Comparison of ENCODE assay signal across 9 mouse cellular contexts in the genomic region with DNA sequence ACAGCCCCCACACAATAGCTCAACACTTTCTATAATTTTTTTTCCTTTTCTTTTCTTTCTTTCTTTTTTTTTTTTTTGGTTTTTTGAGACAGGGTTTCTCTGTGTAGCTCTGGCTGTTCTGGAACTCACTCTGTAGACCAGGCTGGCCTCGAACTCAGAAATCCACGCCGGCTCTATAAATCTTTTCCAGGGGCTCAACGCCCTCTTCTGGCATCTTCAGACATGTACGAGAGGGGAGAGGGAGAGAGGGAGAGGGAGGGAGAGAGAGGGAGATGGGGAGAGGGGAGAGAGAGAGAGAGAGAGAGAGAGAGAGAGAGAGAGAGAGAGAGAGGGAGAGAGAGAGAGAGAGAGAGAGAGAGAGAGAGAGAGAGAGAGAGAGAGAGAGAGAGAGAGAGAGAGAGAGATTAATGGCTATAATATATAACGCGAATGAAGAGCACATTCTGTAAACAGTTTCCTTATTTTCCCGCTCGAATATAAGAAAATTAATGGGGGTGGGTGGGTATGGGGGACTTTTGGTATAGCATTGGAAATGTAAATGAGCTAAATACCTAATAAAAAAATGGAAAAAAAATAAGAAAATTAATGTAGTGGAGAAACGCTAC. TPM values are rescaled to one million over a fixed set of nuclear protein-coding genes. Genes with fewer than 3 reads are reported as not detected.
DNase-seq lines count a peak whose midpoint lies in the region; ATAC-seq and TF ChIP-seq lines count a peak whose summit lies in the region.
"Not testable (repeated sequence)": the region's sequence is repeated elsewhere in the genome, so short reads cannot be mapped to it uniquely, and the experiment has no call there.
"Had no signal": no experiment of that assay in that cellular context is flagged by ENCODE, and none has a peak within 500 bp of the region (broad histone marks: within the 10 kb centered on the region; RNA-seq: fewer than 3 reads in every experiment).

No protein-coding gene starts in this region.

- H3K4me1 ChIP-seq in ES-Bruce4 (ENCODE audit: control insufficient read depth, insufficient read depth, low read length); embryonic facial prominence, embryonic 15.5 days; heart, embryonic 14.5 days (ENCODE audit: control insufficient read depth in 2 of 2, insufficient read depth in 2 of 2, low read length in 2 of 2); kidney, embryonic 15.5 days; midbrain, postnatal 0 days (ENCODE audit: insufficient read depth, low read length): not testable (repeated sequence)
- H3K4me1 ChIP-seq in liver, embryonic 15.5 days (replicated peaks), result peaks cover 13% of the 10 kb centered on the region

- not testable (repeated sequence) for H3K4me3 ChIP-seq in ES-Bruce4 (ENCODE audit: low read depth, low read length)
- H3K4me3 ChIP-seq in embryonic facial prominence, embryonic 15.5 days (replicated peaks), result peak overlapping the region; percentile 92
- H3K4me3 ChIP-seq in heart, embryonic 14.5 days (ENCODE audit: control insufficient read depth in 1 of 2, insufficient read depth in 1 of 2, low read depth in 1 of 2, low read length in 2 of 2), result peak overlapping the region; percentile 79 to 95; a peak in 3 of 4 replicates
- peak overlapping the region; percentile 97 for H3K4me3 ChIP-seq in kidney, embryonic 15.5 days (replicated peaks)
- H3K4me3 ChIP-seq in liver, embryonic 15.5 days (replicated peaks), result peak overlapping the region; percentile 86
- H3K4me3 ChIP-seq in midbrain, postnatal 0 days (ENCODE audit: low read depth, low read length), result peak overlapping the region; percentile 86

- 11% methylated on average over 10 of the region's 10 CpGs for whole genome bisulfite sequencing in embryonic facial prominence, embryonic 15.5 days
- 11% methylated on average over 10 of the region's 10 CpGs for WGBS in heart, embryonic 14.5 days
- WGBS in kidney, embryonic 15.5 days, result 8% methylated on average over 10 of the region's 10 CpGs
- 4% methylated on average over 10 of the region's 10 CpGs for WGBS in liver, embryonic 15.5 days (ENCODE audit: insufficient replicate concordance)
- 7% methylated on average over 10 of the region's 10 CpGs for WGBS in midbrain, postnatal 0 days

- TF ChIP-seq POLR2A in ES-Bruce4 (IDR thresholded peaks at IDR 0.05; ENCODE audit: insufficient read depth, low read length), result not testable (repeated sequence)

- not testable (repeated sequence) for TF ChIP-seq CTCF in ES-Bruce4 (IDR thresholded peaks at IDR 0.05; ENCODE audit: low read depth, low read length)
- peak; percentile 60 for TF ChIP-seq CTCF in midbrain, postnatal 0 days (IDR thresholded peaks at IDR 0.05)

- H3K4me2 ChIP-seq in embryonic facial prominence, embryonic 15.5 days (replicated peaks), result peak overlapping the region; percentile 63
- peak overlapping the region; percentile 68 for H3K4me2 ChIP-seq in heart, embryonic 14.5 days (ENCODE audit: low read length)
- peak overlapping the region; percentile 85 for H3K4me2 ChIP-seq in kidney, embryonic 15.5 days
- H3K4me2 ChIP-seq in liver, embryonic 15.5 days, result peak overlapping the region; percentile 92
- H3K4me2 ChIP-seq in midbrain, postnatal 0 days (ENCODE audit: low read depth, low read length, poor library complexity, severe bottlenecking), result peak overlapping the region; percentile 61

- DNase-seq in cerebellum, adult 18-20 months, result peak; percentile 37 to 47
- peak; percentile 66 for DNase-seq in midbrain, postnatal 0 days (ENCODE audit: low spot score)
- DNase-seq in telencephalon, adult 2 months (ENCODE audit: low read depth, low spot score), result peak; percentile 12

- not testable (repeated sequence) for H3K27me3 ChIP-seq in ES-Bruce4 (ENCODE audit: control insufficient read depth, insufficient read depth, low read length, poor library complexity, severe bottlenecking); embryonic facial prominence, embryonic 15.5 days; heart, embryonic 14.5 days (ENCODE audit: control insufficient read depth, insufficient read depth, low read length); kidney, embryonic 15.5 days; liver, embryonic 15.5 days; midbrain, postnatal 0 days (ENCODE audit: insufficient read depth, low read length)

- not testable (repeated sequence) for TF ChIP-seq EP300 in ES-Bruce4 (IDR thresholded peaks at IDR 0.05; ENCODE audit: insufficient read depth, low read depth, low read length)

- peak overlapping the region; percentile 80; the same call in 1 of the 2 replicates for H3K27ac ChIP-seq in ES-Bruce4 (ENCODE audit: insufficient read depth, low read length)
- 0 out of 2 replicates have a peak overlapping the region, but pooled peaks have one; percentile 93 for H3K27ac ChIP-seq in embryonic facial prominence, embryonic 15.5 days (replicated peaks)
- not testable (repeated sequence) for H3K27ac ChIP-seq in heart, embryonic 14.5 days (replicated peaks in 1 of 2; ENCODE audit: control insufficient read depth in 1 of 2, insufficient read depth in 1 of 2, low read depth in 2 of 2, low read length in 2 of 2)
- H3K27ac ChIP-seq in kidney, embryonic 15.5 days, result peak overlapping the region; percentile 94
- 0 out of 2 replicates have a peak overlapping the region, but pooled peaks have one; percentile 75 for H3K27ac ChIP-seq in liver, embryonic 15.5 days (replicated peaks)
- H3K27ac ChIP-seq in midbrain, postnatal 0 days (ENCODE audit: low read depth, low read length), result peak overlapping the region; percentile 57; the same call in 1 of the 2 replicates

- H3K36me3 ChIP-seq in ES-Bruce4 (ENCODE audit: control insufficient read depth, insufficient read depth, low read length, poor library complexity, severe bottlenecking); embryonic facial prominence, embryonic 15.5 days; heart, embryonic 14.5 days (ENCODE audit: control insufficient read depth, insufficient read depth, low read length); kidney, embryonic 15.5 days; liver, embryonic 15.5 days (replicated peaks); midbrain, postnatal 0 days (ENCODE audit: insufficient read depth, low read length): not testable (repeated sequence)

- ATAC-seq in embryonic facial prominence, embryonic 15.5 days (ENCODE audit: insufficient number of reproducible peaks, low FRiP score, low TSS enrichment, low read depth); heart, embryonic 14.5 days (ENCODE audit: insufficient number of reproducible peaks, insufficient read depth, low FRiP score, low read depth); kidney, embryonic 15.5 days (replicated peaks; ENCODE audit: low FRiP score); liver, embryonic 15.5 days (ENCODE audit: insufficient read depth): not testable (repeated sequence)
- peak; percentile 43; the same call in 1 of the 2 replicates for ATAC-seq in midbrain, postnatal 0 days (ENCODE audit: low FRiP score)

- peak overlapping the region; percentile 73 for H3K9ac ChIP-seq in ES-Bruce4 (ENCODE audit: low read depth, poor library complexity, severe bottlenecking)
- H3K9ac ChIP-seq in embryonic facial prominence, embryonic 15.5 days, result not testable (repeated sequence)
- H3K9ac ChIP-seq in heart, embryonic 14.5 days (ENCODE audit: low read length), result peak overlapping the region; percentile 75; the same call in 1 of the 2 replicates
- H3K9ac ChIP-seq in kidney, embryonic 15.5 days, result peak overlapping the region; percentile 78; the same call in 1 of the 2 replicates
- H3K9ac ChIP-seq in liver, embryonic 15.5 days, result peak overlapping the region; percentile 69; the same call in 1 of the 2 replicates
- H3K9ac ChIP-seq in midbrain, postnatal 0 days (replicated peaks; ENCODE audit: low read length, poor library complexity, severe bottlenecking), result 0 out of 2 replicates have a peak overlapping the region, but pooled peaks have one; percentile 70

- H3K9me3 ChIP-seq in ES-Bruce4 (replicated peaks; ENCODE audit: control insufficient read depth, insufficient read depth, low read length, poor library complexity, severe bottlenecking); embryonic facial prominence, embryonic 15.5 days (replicated peaks); heart, embryonic 14.5 days (ENCODE audit: control insufficient read depth, low read length); kidney, embryonic 15.5 days (replicated peaks); liver, embryonic 15.5 days (replicated peaks); midbrain, postnatal 0 days (ENCODE audit: low read length): not testable (repeated sequence)

RNA-seq across cellular contexts. Expression of gene Exd2, which starts 0.5 kb away (rescaled TPM):
- polyA plus RNA-seq in ES-Bruce4 (2011; ENCODE audit: insufficient read depth, insufficient read length, low read depth, missing spikeins), result 20.8 and 24.1 TPM in 2 replicates
- 24.1 and 25.3 TPM in 2 replicates for polyA plus RNA-seq in embryonic facial prominence, embryonic 15.5 days (2015; fragmentation: Nextera tagmentation; extraction: Ambion mirVana)
- 17.4 and 17.9 TPM in 2 replicates for polyA plus RNA-seq in heart, embryonic 14.5 days (2014; fragmentation: Nextera tagmentation; extraction: Ambion mirVana)
- 30.0 and 30.3 TPM in 2 replicates for polyA plus RNA-seq in kidney, embryonic 15.5 days (2015; fragmentation: Nextera tagmentation; extraction: Ambion mirVana)
- 5.3 and 6.0 TPM in 2 replicates for polyA plus RNA-seq in liver, embryonic 15.5 days (2015; fragmentation: Nextera tagmentation; extraction: Ambion mirVana)
- total RNA-seq in midbrain, postnatal 0 days (2014; rRNA removed), result 40.0 and 43.1 TPM in 2 replicates
- 31.5 and 32.7 TPM in 2 replicates for polyA plus RNA-seq in midbrain, postnatal 0 days (2015; fragmentation: Nextera tagmentation; extraction: Ambion mirVana)

RNA-seq across cellular contexts. Expression of gene Dcaf5, which starts 26.0 kb away (rescaled TPM):
- 10.0 and 10.2 TPM in 2 replicates for polyA plus RNA-seq in ES-Bruce4 (2011; ENCODE audit: insufficient read depth, insufficient read length, low read depth, missing spikeins)
- 13.7 and 15.3 TPM in 2 replicates for polyA plus RNA-seq in embryonic facial prominence, embryonic 15.5 days (2015; fragmentation: Nextera tagmentation; extraction: Ambion mirVana)
- 10.5 and 10.7 TPM in 2 replicates for polyA plus RNA-seq in heart, embryonic 14.5 days (2014; fragmentation: Nextera tagmentation; extraction: Ambion mirVana)
- polyA plus RNA-seq in kidney, embryonic 15.5 days (2015; fragmentation: Nextera tagmentation; extraction: Ambion mirVana), result 11.3 and 12.3 TPM in 2 replicates
- 2.2 and 3.2 TPM in 2 replicates for polyA plus RNA-seq in liver, embryonic 15.5 days (2015; fragmentation: Nextera tagmentation; extraction: Ambion mirVana)
- 71.6 and 97.6 TPM in 2 replicates for total RNA-seq in midbrain, postnatal 0 days (2014; rRNA removed)
- polyA plus RNA-seq in midbrain, postnatal 0 days (2015; fragmentation: Nextera tagmentation; extraction: Ambion mirVana), result 17.6 and 19.4 TPM in 2 replicates

RNA-seq across cellular contexts. Expression of gene Galnt16, which starts 55.7 kb away (rescaled TPM):
- polyA plus RNA-seq in ES-Bruce4 (2011; ENCODE audit: insufficient read depth, insufficient read length, low read depth, missing spikeins), result 0.58 and 0.70 TPM in 2 replicates
- 25.4 and 27.6 TPM in 2 replicates for polyA plus RNA-seq in embryonic facial prominence, embryonic 15.5 days (2015; fragmentation: Nextera tagmentation; extraction: Ambion mirVana)
- 2.1 and 2.4 TPM in 2 replicates for polyA plus RNA-seq in heart, embryonic 14.5 days (2014; fragmentation: Nextera tagmentation; extraction: Ambion mirVana)
- polyA plus RNA-seq in kidney, embryonic 15.5 days (2015; fragmentation: Nextera tagmentation; extraction: Ambion mirVana), result 6.6 and 9.4 TPM in 2 replicates
- 0.29 and 0.45 TPM in 2 replicates for polyA plus RNA-seq in liver, embryonic 15.5 days (2015; fragmentation: Nextera tagmentation; extraction: Ambion mirVana)
- 83.0 and 83.5 TPM in 2 replicates for total RNA-seq in midbrain, postnatal 0 days (2014; rRNA removed)
- polyA plus RNA-seq in midbrain, postnatal 0 days (2015; fragmentation: Nextera tagmentation; extraction: Ambion mirVana), result 41.1 and 41.6 TPM in 2 replicates
- total RNA-seq: common myeloid progenitor, adult 5-6 weeks had no signal

Comparison
In these comparisons a context has a peak if more than half of its experiments do, and no peak if none do; other contexts are left out.
1. DNase-seq: peak in every context shown above with its lines; median percentile 66 in midbrain, postnatal 0 days; 42 in cerebellum, adult 18-20 months; 12 in telencephalon, adult 2 months.